Mouse (Mus musculus): ENCODE results near the gene Cisd1.
A peak's percentile ranks its signal among the peaks of the same experiment; 100 is the strongest.

GRCm38 (mm10) chr10:71342030-71342805 is 2.5 kb downstream of the Cisd1 start:
- TF ChIP-seq EP300 (IDR thresholded peaks at IDR 0.05; ENCODE audit: low read depth) (no peak), CTCF (IDR thresholded peaks at IDR 0.05; ENCODE audit: low read depth) (peak; percentile 63)
